Mouse (Mus musculus): ENCODE data around the gene Fam131c. TPM values are rescaled to one million over a fixed set of nuclear protein-coding genes. Genes with fewer than 3 reads are reported as not detected.

Gene Fam131c
- polyA plus RNA-seq, 1 experiment from 2014 or later, result 2.9 TPM

- Histone ChIP-seq H3K27ac (ENCODE audit: low read depth, low read length) (no peak overlapping the region), H3K36me3 (ENCODE audit: control insufficient read depth, insufficient read depth, low read length) (no peaks in the 10 kb centered on the region), H3K9ac (ENCODE audit: low read length) (no peak overlapping the region), H3K4me1 (ENCODE audit: control insufficient read depth, insufficient read depth, low read length) (0 out of 2 replicates have a peak, but pooled peaks cover under 1% of the 10 kb centered on the region), H3K27me3 (ENCODE audit: control insufficient read depth, insufficient read depth, low read length) (no peaks in the 10 kb centered on the region; the same call in 1 of the 2 replicates), H3K4me3 (ENCODE audit: low read depth, low read length) (no peak overlapping the region), H3K4me2 (no peak overlapping the region), H3K9me3 (ENCODE audit: control insufficient read depth, low read length) (no peaks in the 10 kb centered on the region)
- DNase-seq (ENCODE audit: low spot score, missing footprints) (peak; percentile 89), ATAC-seq (ENCODE audit: low FRiP score) (no peak)
- WGBS, result 48% methylated on average over 9 of the region's 9 CpGs
Observed at GRCm38 (mm10) chr4:141430997-141431396, 63.0 kb downstream of the Fam131c start.

- Histone ChIP-seq H3K4me2 (no peak overlapping the region), H3K27me3 (ENCODE audit: control insufficient read depth, insufficient read depth, low read length) (no peaks in the 10 kb centered on the region), H3K36me3 (ENCODE audit: control insufficient read depth, insufficient read depth, low read length) (no peaks in the 10 kb centered on the region), H3K4me1 (ENCODE audit: control insufficient read depth, insufficient read depth, low read length) (no peaks in the 10 kb centered on the region), H3K9ac (ENCODE audit: low read length) (no peak overlapping the region), H3K9me3 (ENCODE audit: control insufficient read depth, low read length) (no peaks in the 10 kb centered on the region), H3K4me3 (ENCODE audit: low read depth, low read length) (no peak overlapping the region), H3K27ac (ENCODE audit: low read depth, low read length) (no peak overlapping the region)
- no peak for DNase-seq (ENCODE audit: low spot score, missing footprints)
- 76% methylated on average over 14 of the region's 14 CpGs for WGBS
- no peak for ATAC-seq (ENCODE audit: low FRiP score)
Observed at GRCm38 (mm10) chr4:141432666-141433065, 64.6 kb downstream of the Fam131c start.

DNA sequence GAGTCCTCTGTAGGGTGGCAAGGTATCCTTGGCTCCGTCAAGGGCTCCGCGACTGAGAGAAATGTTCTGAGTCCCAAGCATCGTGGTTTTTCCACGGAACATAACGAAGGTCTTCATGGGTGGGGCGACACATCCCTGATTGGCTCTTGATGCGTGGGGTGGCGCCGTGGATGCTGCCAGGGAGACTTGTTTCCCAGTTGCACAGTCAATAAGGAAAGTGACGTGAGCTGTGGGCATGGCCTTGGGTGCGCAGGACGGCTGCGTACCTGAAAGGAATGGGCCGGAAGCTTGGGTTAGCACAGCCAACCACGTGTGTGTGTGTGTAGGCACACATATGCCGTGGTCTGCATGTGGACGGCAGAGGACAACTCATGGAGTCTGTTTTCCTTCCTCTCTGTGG is 65.2 kb downstream of the Fam131c start:
- H3K9ac ChIP-seq (ENCODE audit: low read length), result no peak overlapping the region
- H3K27me3 ChIP-seq (ENCODE audit: control insufficient read depth, insufficient read depth, low read length), result no peaks in the 10 kb centered on the region
- H3K9me3 ChIP-seq (ENCODE audit: control insufficient read depth, low read length), result no peaks in the 10 kb centered on the region
- H3K4me3 ChIP-seq (ENCODE audit: low read depth, low read length), result no peak overlapping the region
- no peaks in the 10 kb centered on the region for H3K4me1 ChIP-seq (ENCODE audit: control insufficient read depth, insufficient read depth, low read length)
- no peaks in the 10 kb centered on the region for H3K36me3 ChIP-seq (ENCODE audit: control insufficient read depth, insufficient read depth, low read length)
- 86% methylated on average over 18 of the region's 18 CpGs for WGBS
- DNase-seq (ENCODE audit: low spot score, missing footprints) (no peak), ATAC-seq (ENCODE audit: low FRiP score) (no peak)
- H3K4me2 ChIP-seq, result no peak overlapping the region
- H3K27ac ChIP-seq (ENCODE audit: low read depth, low read length), result no peak overlapping the region

Small RNA genes within 50 kb of the gene (microRNA-seq; reads per million reads assigned to microRNA genes)
- not detected for gene Gm25690

Other genes starting within 250 kb of the Fam131c start
- gene Szrd1, start 228.4 kb upstream of the Fam131c start, polyA plus RNA-seq (2014; fragmentation: Nextera tagmentation; extraction: Ambion mirVana), result 33.9 and 34.5 TPM in 2 replicates
- gene Fbxo42, start 220.3 kb upstream of the Fam131c start, polyA plus RNA-seq (2014; fragmentation: Nextera tagmentation; extraction: Ambion mirVana), result 22.4 and 23.8 TPM in 2 replicates
- 5.4 TPM in 2 replicates for gene Rsg1, start 154.3 kb upstream of the Fam131c start, polyA plus RNA-seq (2014; fragmentation: Nextera tagmentation; extraction: Ambion mirVana)
- gene Arhgef19, start 128.7 kb upstream of the Fam131c start, polyA plus RNA-seq (2014; fragmentation: Nextera tagmentation; extraction: Ambion mirVana), result 0.47 and 0.61 TPM in 2 replicates
- gene Epha2, start 67.0 kb upstream of the Fam131c start, polyA plus RNA-seq (2014; fragmentation: Nextera tagmentation; extraction: Ambion mirVana), result 2.2 and 2.5 TPM in 2 replicates
- gene Clcnka, start 30.5 kb downstream of the Fam131c start, polyA plus RNA-seq (2014; fragmentation: Nextera tagmentation; extraction: Ambion mirVana), result not detected in 2 replicates
- gene Clcnkb, start 47.8 kb downstream of the Fam131c start, polyA plus RNA-seq (2014; fragmentation: Nextera tagmentation; extraction: Ambion mirVana), result not detected in 2 replicates
- not detected in 2 replicates for gene Hspb7, start 52.6 kb downstream of the Fam131c start, polyA plus RNA-seq (2014; fragmentation: Nextera tagmentation; extraction: Ambion mirVana)
- not detected in 2 replicates for gene Srarp, start 67.9 kb downstream of the Fam131c start, polyA plus RNA-seq (2014; fragmentation: Nextera tagmentation; extraction: Ambion mirVana)
- 37.4 and 40.6 TPM in 2 replicates for gene Zbtb17, start 76.4 kb downstream of the Fam131c start, polyA plus RNA-seq (2014; fragmentation: Nextera tagmentation; extraction: Ambion mirVana)
- gene Spen, start 170.4 kb downstream of the Fam131c start, polyA plus RNA-seq (2014; fragmentation: Nextera tagmentation; extraction: Ambion mirVana), result 15.7 and 17.1 TPM in 2 replicates
- gene Fblim1, start 237.9 kb downstream of the Fam131c start, polyA plus RNA-seq (2014; fragmentation: Nextera tagmentation; extraction: Ambion mirVana), result 20.0 and 21.2 TPM in 2 replicates

All from midbrain, embryonic 11.5 days (tissue).